In genomic region chr16:35829999-35830398, GRCm38 (mm10) we compare ENCODE assay signal across 14 mouse cellular contexts. TPM values are rescaled to one million over a fixed set of nuclear protein-coding genes. Genes with fewer than 3 reads are reported as not detected.
DNase-seq lines count a peak whose midpoint lies in the region; ATAC-seq and TF ChIP-seq lines count a peak whose summit lies in the region.
"Had no signal": no experiment of that assay in that cellular context is flagged by ENCODE, and none has a peak within 500 bp of the region (broad histone marks: within the 10 kb centered on the region; RNA-seq: fewer than 3 reads in every experiment).

No protein-coding gene starts in this region.

- no peak overlapping the region for H3K27ac ChIP-seq in hindbrain, embryonic 10.5 days
- H3K27ac ChIP-seq in hindbrain, embryonic 12.5 days, result no peak overlapping the region
- H3K27ac ChIP-seq in midbrain, postnatal 0 days (ENCODE audit: low read depth, low read length), result no peak overlapping the region
- no peak overlapping the region for H3K27ac ChIP-seq in midbrain, embryonic 15.5 days
- H3K27ac ChIP-seq: forebrain, embryonic 15.5 days; heart, adult 2 months; limb, embryonic 12.5 days; liver, embryonic 15.5 days; neural tube, embryonic 12.5 days had no signal

- no peak for ATAC-seq in hindbrain, embryonic 12.5 days (ENCODE audit: low FRiP score)
- no peak for ATAC-seq in midbrain, postnatal 0 days (ENCODE audit: low FRiP score)
- ATAC-seq in midbrain, embryonic 15.5 days (replicated peaks), result no peak
- ATAC-seq: forebrain, embryonic 15.5 days had no signal

- TF ChIP-seq CTCF in midbrain, postnatal 0 days (IDR thresholded peaks at IDR 0.05), result no peak

- H3K27me3 ChIP-seq in hindbrain, embryonic 10.5 days (ENCODE audit: insufficient read depth, poor library complexity, severe bottlenecking), result no peaks in the 10 kb centered on the region
- no peaks in the 10 kb centered on the region for H3K27me3 ChIP-seq in hindbrain, embryonic 12.5 days
- no peaks in the 10 kb centered on the region for H3K27me3 ChIP-seq in midbrain, postnatal 0 days (ENCODE audit: insufficient read depth, low read length)
- H3K27me3 ChIP-seq in midbrain, embryonic 15.5 days (replicated peaks), result 0 out of 2 replicates have a peak, but pooled peaks cover 2% of the 10 kb centered on the region
- H3K27me3 ChIP-seq: forebrain, embryonic 15.5 days; limb, embryonic 12.5 days; liver, embryonic 15.5 days; neural tube, embryonic 12.5 days had no signal

- H3K4me3 ChIP-seq in hindbrain, embryonic 10.5 days, result no peak overlapping the region
- H3K4me3 ChIP-seq in hindbrain, embryonic 12.5 days, result no peak overlapping the region
- H3K4me3 ChIP-seq in midbrain, postnatal 0 days (ENCODE audit: low read depth, low read length), result no peak overlapping the region
- no peak overlapping the region for H3K4me3 ChIP-seq in midbrain, embryonic 15.5 days
- H3K4me3 ChIP-seq: forebrain, embryonic 15.5 days; heart, adult 2 months; limb, embryonic 12.5 days; liver, embryonic 15.5 days; neural tube, embryonic 12.5 days had no signal

- peak; percentile 14 for DNase-seq in adrenal gland, postnatal 14 days
- DNase-seq in adrenal gland, adult 2 months, result no peak
- DNase-seq in hindbrain, embryonic 10.5 days (ENCODE audit: low spot score), result peak; percentile 13
- peak; percentile 15 for DNase-seq in midbrain, postnatal 0 days (ENCODE audit: low spot score)
- DNase-seq in lung, postnatal 36 days, result peak; percentile 28
- DNase-seq in cerebellum, postnatal 36 days, result no peak
- DNase-seq: heart, adult 2 months; kidney, adult 8-10 months had no signal

- H3K4me2 ChIP-seq in hindbrain, embryonic 12.5 days (replicated peaks), result no peak overlapping the region
- no peak overlapping the region for H3K4me2 ChIP-seq in midbrain, postnatal 0 days (ENCODE audit: low read depth, low read length, poor library complexity, severe bottlenecking)
- no peak overlapping the region for H3K4me2 ChIP-seq in midbrain, embryonic 15.5 days
- H3K4me2 ChIP-seq: forebrain, embryonic 15.5 days; limb, embryonic 12.5 days; liver, embryonic 15.5 days; neural tube, embryonic 12.5 days had no signal

- 23% methylated on average over 7 of the region's 7 CpGs for WGBS in hindbrain, embryonic 10.5 days
- WGBS in hindbrain, embryonic 12.5 days, result 25% methylated on average over 7 of the region's 7 CpGs
- WGBS in midbrain, postnatal 0 days, result 25% methylated on average over 7 of the region's 7 CpGs
- WGBS in midbrain, embryonic 15.5 days, result 28% methylated on average over 7 of the region's 7 CpGs

- H3K9ac ChIP-seq in hindbrain, embryonic 12.5 days, result no peak overlapping the region
- no peak overlapping the region for H3K9ac ChIP-seq in midbrain, postnatal 0 days (replicated peaks; ENCODE audit: low read length, poor library complexity, severe bottlenecking)
- H3K9ac ChIP-seq in midbrain, embryonic 15.5 days, result no peak overlapping the region
- H3K9ac ChIP-seq: forebrain, embryonic 15.5 days; limb, embryonic 12.5 days; liver, embryonic 15.5 days; neural tube, embryonic 12.5 days had no signal

- H3K9me3 ChIP-seq in hindbrain, embryonic 10.5 days, result no peaks in the 10 kb centered on the region
- no peaks in the 10 kb centered on the region for H3K9me3 ChIP-seq in hindbrain, embryonic 12.5 days (replicated peaks)
- no peaks in the 10 kb centered on the region for H3K9me3 ChIP-seq in midbrain, postnatal 0 days (ENCODE audit: low read length)
- H3K9me3 ChIP-seq in midbrain, embryonic 15.5 days, result no peaks in the 10 kb centered on the region
- H3K9me3 ChIP-seq: forebrain, embryonic 15.5 days; limb, embryonic 12.5 days; liver, embryonic 15.5 days; neural tube, embryonic 12.5 days had no signal

- no peaks in the 10 kb centered on the region for H3K4me1 ChIP-seq in hindbrain, embryonic 10.5 days (replicated peaks)
- no peaks in the 10 kb centered on the region for H3K4me1 ChIP-seq in hindbrain, embryonic 12.5 days
- H3K4me1 ChIP-seq in midbrain, postnatal 0 days (ENCODE audit: insufficient read depth, low read length), result no peaks in the 10 kb centered on the region
- no peaks in the 10 kb centered on the region for H3K4me1 ChIP-seq in midbrain, embryonic 15.5 days
- H3K4me1 ChIP-seq: forebrain, embryonic 15.5 days; limb, embryonic 12.5 days; liver, embryonic 15.5 days; neural tube, embryonic 12.5 days had no signal

- peaks cover 30% of the 10 kb centered on the region for H3K36me3 ChIP-seq in hindbrain, embryonic 10.5 days
- H3K36me3 ChIP-seq in hindbrain, embryonic 12.5 days, result peaks cover 22% of the 10 kb centered on the region
- peaks cover 11% of the 10 kb centered on the region; the same call in 1 of the 2 replicates for H3K36me3 ChIP-seq in midbrain, postnatal 0 days (ENCODE audit: insufficient read depth, low read length)
- H3K36me3 ChIP-seq in midbrain, embryonic 15.5 days (replicated peaks), result 0 out of 2 replicates have a peak, but pooled peaks cover 3% of the 10 kb centered on the region

RNA-seq across cellular contexts. Expression of gene Parp14, which starts 41.3 kb away (rescaled TPM):
- total RNA-seq in adrenal gland, postnatal 14 days (2021), result 10.0 and 15.4 TPM in 2 replicates
- 10 to 100 TPM; 10.4 to 10.5 TPM for total RNA-seq in adrenal gland, adult 2 months (2021)
- 1.9 and 2.3 TPM in 2 replicates for polyA plus RNA-seq in adrenal gland, adult 2 months (2012; rRNA removed)
- 0.18 and 0.21 TPM in 2 replicates for polyA plus RNA-seq in hindbrain, embryonic 10.5 days (2016; fragmentation: Nextera tagmentation; extraction: Ambion mirVana)
- polyA plus RNA-seq in hindbrain, embryonic 12.5 days (2016; fragmentation: Nextera tagmentation; extraction: Ambion mirVana), result 0.43 and 0.47 TPM in 2 replicates
- 0.85 and 1.2 TPM in 2 replicates for total RNA-seq in midbrain, postnatal 0 days (2014; rRNA removed)
- polyA plus RNA-seq in midbrain, postnatal 0 days (2015; fragmentation: Nextera tagmentation; extraction: Ambion mirVana), result 0.22 and 0.27 TPM in 2 replicates
- 0.49 and 0.72 TPM in 2 replicates for polyA plus RNA-seq in midbrain, embryonic 15.5 days (2015; fragmentation: Nextera tagmentation; extraction: Ambion mirVana)

RNA-seq across cellular contexts. Expression of gene Hspbap1, which starts 59.8 kb away (rescaled TPM):
- total RNA-seq in adrenal gland, postnatal 14 days (2021), result 5.3 and 6.0 TPM in 2 replicates
- total RNA-seq in adrenal gland, adult 2 months (2021), result 1 to 10 TPM; 3.5 to 7.0 TPM
- 1.8 and 2.3 TPM in 2 replicates for polyA plus RNA-seq in adrenal gland, adult 2 months (2012; rRNA removed)
- polyA plus RNA-seq in hindbrain, embryonic 10.5 days (2016; fragmentation: Nextera tagmentation; extraction: Ambion mirVana), result 24.1 and 25.0 TPM in 2 replicates
- polyA plus RNA-seq in hindbrain, embryonic 12.5 days (2016; fragmentation: Nextera tagmentation; extraction: Ambion mirVana), result 21.4 and 21.5 TPM in 2 replicates
- 5.2 and 5.3 TPM in 2 replicates for total RNA-seq in midbrain, postnatal 0 days (2014; rRNA removed)
- 4.7 and 5.0 TPM in 2 replicates for polyA plus RNA-seq in midbrain, postnatal 0 days (2015; fragmentation: Nextera tagmentation; extraction: Ambion mirVana)
- 17.2 and 18.5 TPM in 2 replicates for polyA plus RNA-seq in midbrain, embryonic 15.5 days (2015; fragmentation: Nextera tagmentation; extraction: Ambion mirVana)

Comparison
In these comparisons a context has a peak if more than half of its experiments do, and no peak if none do; other contexts are left out.
1. DNase-seq: peak in adrenal gland, postnatal 14 days (single experiment), hindbrain, embryonic 10.5 days (single experiment), midbrain, postnatal 0 days (single experiment) and lung, postnatal 36 days (single experiment); none in adrenal gland, adult 2 months (single experiment) and cerebellum, postnatal 36 days (0 of 2).